Mouse (Mus musculus) embryo, embryonic 11 days (tissue): Measurements from ENCODE around the gene Fdps.

Source experiments
- DNase-seq: peaks from one replicate; pipeline ENCODE4 v3.0.0-alpha.2; 2015

Gene Fdps

GRCm38 (mm10) chr3:89101812-89102494 is at the start of gene Fdps:
Gene Fdps, minus strand, starts transcription at chr3:89101959.
- DNase-seq: peak; percentile 99

GRCm38 (mm10) chr3:89148567-89148966 is 46.8 kb upstream of the Fdps start:
- DNase-seq: no peak

- DNase-seq: peak; percentile 22
These were observed 46.2 kb upstream of the Fdps start for GRCm38 (mm10) chr3:89147979-89148311.

- DNase-seq: peak; percentile 33
These were observed 45.6 kb upstream of the Fdps start for GRCm38 (mm10) chr3:89147101-89147978.

- DNase-seq: no peak
These were observed 43.8 kb upstream of the Fdps start for GRCm38 (mm10) chr3:89145566-89145965.

GRCm38 (mm10) chr3:89144821-89145220 is 43.1 kb upstream of the Fdps start:
- DNase-seq: no peak

GRCm38 (mm10) chr3:89136365-89136764 is 34.6 kb upstream of the Fdps start:
- DNase-seq: peak; percentile 34

- no peak for DNase-seq
These were observed 34.2 kb upstream of the Fdps start, which contains the start of gene Pklr for GRCm38 (mm10) chr3:89135958-89136357. Gene Pklr, plus strand, starts transcription at chr3:89136142.

- DNase-seq: no peak
These were observed 32.0 kb upstream of the Fdps start for GRCm38 (mm10) chr3:89133752-89134151.

- no peak for DNase-seq
These were observed 31.3 kb upstream of the Fdps start for GRCm38 (mm10) chr3:89133063-89133450.

- DNase-seq: peak; percentile 60
These were observed 30.7 kb upstream of the Fdps start for GRCm38 (mm10) chr3:89132285-89133062.

GRCm38 (mm10) chr3:89131816-89132215 is 30.1 kb upstream of the Fdps start:
- no peak for DNase-seq

- no peak for DNase-seq
These were observed 28.1 kb upstream of the Fdps start for GRCm38 (mm10) chr3:89129908-89130307.

- no peak for DNase-seq
These were observed 24.2 kb upstream of the Fdps start for GRCm38 (mm10) chr3:89125981-89126380.

- DNase-seq: no peak
These were observed 22.5 kb upstream of the Fdps start for GRCm38 (mm10) chr3:89124241-89124640.

- no peak for DNase-seq
These were observed 21.6 kb upstream of the Fdps start for GRCm38 (mm10) chr3:89123313-89123712.

GRCm38 (mm10) chr3:89115522-89115921 is 13.8 kb upstream of the Fdps start:
- DNase-seq: peak; percentile 47

- DNase-seq: no peak
These were observed 11.3 kb upstream of the Fdps start for GRCm38 (mm10) chr3:89113058-89113457.

- no peak for DNase-seq
These were observed 6.4 kb upstream of the Fdps start for GRCm38 (mm10) chr3:89108146-89108545.

GRCm38 (mm10) chr3:89107545-89107944 is 5.8 kb upstream of the Fdps start:
- DNase-seq: no peak

GRCm38 (mm10) chr3:89106881-89107280 is 5.1 kb upstream of the Fdps start:
- no peak for DNase-seq

GRCm38 (mm10) chr3:89103291-89103595 is 1.5 kb upstream of the Fdps start:
- no peak for DNase-seq

- no peak for DNase-seq
These were observed 934 bp upstream of the Fdps start for GRCm38 (mm10) chr3:89102495-89103290.
